Mouse (Mus musculus): ENCODE measurements around the gene Gm906. TPM values are rescaled to one million over a fixed set of nuclear protein-coding genes. Genes with fewer than 3 reads are reported as not detected.
"Not testable (repeated sequence)": the region's sequence is repeated elsewhere in the genome, so short reads cannot be mapped to it uniquely, and the experiment has no call there.

Gene Gm906
- not detected for total RNA-seq (2021)
- long read RNA-seq, experiment 1 = 0 reads
- long read RNA-seq, experiment 2 = 0 reads

DNA sequence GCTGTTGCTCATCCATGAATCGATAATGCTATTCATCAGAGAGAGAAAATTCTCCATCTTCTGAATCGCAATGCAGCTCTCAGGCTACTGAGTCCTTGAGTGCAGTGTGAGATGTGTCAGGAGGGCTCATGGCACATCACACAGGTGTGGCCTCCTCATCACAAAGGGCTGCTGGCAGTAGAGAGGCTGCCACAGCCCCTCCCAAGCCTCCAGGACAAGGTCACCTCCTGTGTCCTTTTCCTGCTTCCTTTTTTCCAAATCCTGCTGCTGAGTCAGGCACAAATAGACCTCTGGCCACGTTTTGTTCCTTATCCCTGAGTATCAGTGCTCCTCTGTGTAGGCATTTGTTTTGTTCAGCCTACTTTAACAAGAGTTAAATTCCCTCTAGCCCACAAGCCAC is at the start of gene Gm906:
TSS of gene Gm906 (minus strand) at position 101 of the 400 bp plus-strand sequence.
- intact Hi-C loops (cut with DNase I; ENCODE audit: low total_unique reads) = not testable (repeated sequence)

GRCm38 (mm10) chr13:50283308-50283707 is 33.2 kb upstream of the Gm906 start:
- DNase-seq; intact Hi-C loops (cut with DNase I; ENCODE audit: low total_unique reads): not testable (repeated sequence)

More for the DNA sequence above, at the start of gene Gm906:
- not testable (repeated sequence) for DNase-seq

DNA sequence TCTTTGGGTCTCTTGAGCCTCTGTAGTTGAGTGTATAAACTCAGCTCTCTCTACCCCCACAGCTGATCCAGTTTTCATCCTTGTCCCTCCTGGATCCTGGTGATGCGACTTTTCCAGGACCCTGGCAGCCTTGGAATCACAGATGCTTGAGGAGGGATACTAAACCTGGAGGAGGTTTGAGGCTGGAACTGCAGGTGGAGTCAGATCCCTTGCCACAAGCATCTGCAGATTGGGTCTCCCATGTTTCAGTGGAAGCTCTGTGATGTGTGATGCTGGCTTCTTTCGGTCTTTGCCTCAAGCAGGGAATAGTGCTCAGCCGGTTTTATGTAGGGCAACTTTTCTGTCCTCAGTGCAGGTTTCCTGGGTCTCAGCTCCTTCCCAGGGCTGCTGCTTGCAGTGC is 13.6 kb downstream of the Gm906 start:
- intact Hi-C loops (cut with DNase I; ENCODE audit: low total_unique reads) = no loop called here
- no peak for DNase-seq

- DNase-seq; intact Hi-C loops (cut with DNase I; ENCODE audit: low total_unique reads): not testable (repeated sequence)
These were observed 38.3 kb downstream of the Gm906 start for GRCm38 (mm10) chr13:50211842-50212241.

- DNase-seq; intact Hi-C loops (cut with DNase I; ENCODE audit: low total_unique reads): not testable (repeated sequence)
These were observed 39.9 kb downstream of the Gm906 start for GRCm38 (mm10) chr13:50210191-50210590.

DNA sequence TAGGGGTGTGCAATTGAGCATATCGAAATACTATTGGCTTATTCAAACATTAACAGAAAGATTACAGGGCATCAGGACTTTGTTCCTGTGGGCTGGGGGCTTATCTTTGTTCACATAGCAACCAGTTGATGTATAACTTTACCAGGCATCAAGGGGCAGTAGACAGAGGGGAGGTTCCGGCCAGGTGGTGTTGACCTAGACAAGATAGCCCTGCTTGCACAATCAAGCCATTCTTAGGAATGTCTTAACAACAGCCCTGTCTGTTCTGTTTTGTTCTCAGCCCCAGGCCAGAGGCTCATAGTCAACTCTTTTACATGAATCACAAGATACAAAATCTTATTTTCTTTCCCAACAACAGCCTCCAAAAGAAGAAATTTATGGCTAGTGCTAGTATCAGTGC is 40.5 kb downstream of the Gm906 start:
- DNase-seq; intact Hi-C loops (cut with DNase I; ENCODE audit: low total_unique reads): not testable (repeated sequence)

DNA sequence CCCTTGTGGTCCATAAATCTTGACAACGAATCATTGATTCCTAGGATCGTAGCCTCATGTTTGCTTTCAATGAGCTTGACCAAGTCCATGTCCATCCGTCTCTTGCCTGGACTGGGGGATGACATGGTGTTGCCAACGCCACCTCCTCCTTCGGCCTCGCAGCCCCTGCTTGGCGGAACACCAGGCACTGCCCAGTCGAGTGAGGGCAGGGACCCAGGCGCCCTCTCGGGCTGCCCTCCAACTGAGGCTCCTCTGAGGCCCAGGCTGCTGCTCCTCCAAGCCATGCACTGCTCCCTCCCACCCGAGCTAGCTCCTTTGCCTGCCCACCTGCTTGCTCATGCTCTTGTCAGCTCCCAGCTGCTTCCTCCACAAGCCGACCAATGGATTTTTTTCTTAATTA is 42.1 kb downstream of the Gm906 start:
- DNase-seq = no peak
- intact Hi-C loops (cut with DNase I; ENCODE audit: low total_unique reads) = no loop called here

- DNase-seq = not testable (repeated sequence)
These were observed 53.3 kb downstream of the Gm906 start for GRCm38 (mm10) chr13:50196831-50197230.

More at GRCm38 (mm10) chr13:50196831-50197230, 53.3 kb downstream of the Gm906 start:
- intact Hi-C loops (cut with DNase I; ENCODE audit: low total_unique reads) = not testable (repeated sequence)

Small RNAs within 50 kb of the gene (microRNA-seq; reads per million reads assigned to microRNA genes)
- gene Gm24017 = 0 reads per million in 2 experiments

Other genes with a start within 250 kb of the Gm906 start
- gene Fbxw17, start 167.6 kb upstream of the Gm906 start, total RNA-seq (2021) = 1 to 10 TPM; 6.0 to 6.9 TPM
- not detected for gene Gm47429, start 193.6 kb upstream of the Gm906 start, total RNA-seq (2021)
- not detected for gene Nutm2, start 217.0 kb upstream of the Gm906 start, total RNA-seq (2021)